Mouse (Mus musculus): Measurements from ENCODE around the gene Gh. TPM values are rescaled to one million over a fixed set of nuclear protein-coding genes. Genes with fewer than 3 reads are reported as not detected.
A peak's percentile ranks its signal among the peaks of the same experiment; 100 is the strongest.

Gh gene
- polyA plus RNA-seq, 1 experiment from 2014 or later, result not detected

DNA sequence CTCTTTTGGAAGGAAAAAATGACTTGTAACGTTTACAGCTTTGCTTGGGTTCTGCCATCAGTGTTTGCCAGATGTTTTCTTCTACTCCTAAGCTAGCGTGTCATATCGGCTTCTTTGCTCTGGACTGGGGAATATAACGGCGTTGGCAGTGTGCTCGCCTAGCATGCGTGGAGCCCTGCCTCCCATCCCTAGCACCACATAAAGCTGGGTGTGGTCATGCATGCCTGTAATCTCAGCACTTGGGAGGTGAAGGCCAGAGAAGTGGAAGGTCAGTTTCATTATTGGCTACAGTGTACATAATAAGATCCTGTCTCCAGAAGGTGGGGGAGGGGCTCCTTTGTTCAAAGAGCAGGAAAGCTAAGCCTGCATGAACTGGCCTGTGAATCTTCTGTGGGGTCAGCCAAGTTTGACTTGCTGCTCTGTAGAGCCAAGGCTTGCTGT, 26.7 kb downstream of the Gh start:
- Histone ChIP-seq H3K27me3 (peaks cover 5% of the 10 kb centered on the region; the same call in 1 of the 2 replicates), H3K9me3 (replicated peaks) (no peaks in the 10 kb centered on the region), H3K4me1 (peaks cover 19% of the 10 kb centered on the region), H3K4me3 (no peak overlapping the region), H3K27ac (no peak overlapping the region), H3K36me3 (no peaks in the 10 kb centered on the region), H3K9ac (no peak overlapping the region), H3K4me2 (replicated peaks) (no peak overlapping the region)
- 85% methylated on average over 7 of the region's 7 CpGs for WGBS
- ATAC-seq (ENCODE audit: low FRiP score), result no peak

DNA sequence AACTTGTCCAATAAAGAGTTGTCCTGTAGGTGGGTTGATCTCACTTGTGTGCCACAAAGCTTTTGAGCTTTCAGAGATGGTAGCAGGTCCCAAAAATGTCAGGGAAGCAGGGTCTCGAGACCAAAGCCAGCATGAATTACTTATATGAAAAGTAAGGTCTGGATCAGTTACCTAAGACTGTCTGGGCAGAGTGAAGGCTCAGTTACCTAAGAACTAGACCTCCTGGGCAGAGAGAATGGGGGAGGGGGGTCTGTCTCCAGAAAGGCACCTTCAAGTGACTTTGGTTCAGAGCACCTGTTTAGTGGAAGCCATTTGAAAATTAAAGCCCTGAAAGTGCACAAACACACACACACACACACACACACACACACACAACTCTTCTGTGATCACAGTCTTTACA, 27.3 kb downstream of the Gh start:
- peaks cover 21% of the 10 kb centered on the region for H3K4me1 ChIP-seq
- peaks cover 5% of the 10 kb centered on the region; the same call in 1 of the 2 replicates for H3K27me3 ChIP-seq
- H3K4me3 ChIP-seq, result no peak overlapping the region
- WGBS, result 88% methylated on average over 1 of the region's 1 CpGs
- ATAC-seq (ENCODE audit: low FRiP score), result no peak
- H3K9ac ChIP-seq, result no peak overlapping the region
- H3K27ac ChIP-seq, result no peak overlapping the region
- no peaks in the 10 kb centered on the region for H3K9me3 ChIP-seq (replicated peaks)
- H3K4me2 ChIP-seq (replicated peaks), result no peak overlapping the region
- no peaks in the 10 kb centered on the region for H3K36me3 ChIP-seq

DNA sequence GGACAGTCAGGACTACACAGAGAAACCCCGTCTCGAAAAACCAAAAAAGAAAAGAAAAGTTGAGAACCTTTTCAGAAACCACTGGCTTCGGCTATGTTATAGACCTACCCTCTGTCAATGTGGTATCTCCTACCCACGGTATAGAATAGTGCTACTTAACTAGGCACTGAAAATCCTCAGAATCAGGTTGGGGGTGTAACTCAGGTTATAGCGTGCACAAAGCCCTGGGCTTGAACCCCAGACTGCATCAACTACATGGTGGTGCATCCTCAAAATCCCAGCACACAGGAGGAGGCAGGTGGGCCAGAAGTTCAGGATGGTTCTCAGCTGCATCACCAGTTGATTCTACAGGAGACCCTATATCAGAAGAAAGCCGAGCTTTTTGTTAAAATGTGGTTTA, 27.9 kb downstream of the Gh start:
- Histone ChIP-seq H3K27me3 (peaks cover 5% of the 10 kb centered on the region; the same call in 1 of the 2 replicates), H3K9me3 (replicated peaks) (no peaks in the 10 kb centered on the region), H3K9ac (no peak overlapping the region), H3K4me2 (replicated peaks) (peak overlapping the region; percentile 77), H3K36me3 (no peaks in the 10 kb centered on the region), H3K4me3 (0 out of 2 replicates have a peak overlapping the region, but pooled peaks have one; percentile 99), H3K27ac (no peak overlapping the region), H3K4me1 (peaks cover 26% of the 10 kb centered on the region)
- WGBS, result 96% methylated on average over 6 of the region's 6 CpGs
- ATAC-seq (ENCODE audit: low FRiP score), result no peak

DNA sequence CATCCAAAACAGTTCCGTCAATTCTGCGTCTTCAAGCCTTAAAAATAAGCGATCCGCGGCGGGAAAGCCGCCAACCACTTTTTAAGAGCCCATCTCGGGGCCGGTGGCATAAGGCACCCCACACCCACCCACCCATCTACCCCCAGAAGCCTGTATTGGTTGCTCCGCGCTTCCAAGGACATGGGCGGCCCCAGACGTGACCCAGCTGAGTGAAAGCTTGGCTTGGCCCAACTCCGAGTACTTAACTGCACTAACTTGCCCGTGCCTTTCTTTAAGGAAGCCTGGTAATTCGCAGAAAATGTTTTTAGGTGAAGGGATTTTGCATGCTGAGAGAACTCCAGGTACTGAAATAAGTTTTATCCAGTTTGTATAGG, 28.4 kb downstream of the Gh start:
- H3K4me2 ChIP-seq (replicated peaks), result peak overlapping the region; percentile 77
- no peaks in the 10 kb centered on the region for H3K36me3 ChIP-seq
- H3K9ac ChIP-seq, result peak overlapping the region; percentile 57
- peaks cover 32% of the 10 kb centered on the region for H3K4me1 ChIP-seq
- ATAC-seq (ENCODE audit: low FRiP score), result peak; percentile 30
- 18% methylated on average over 16 of the region's 16 CpGs for WGBS
- peak overlapping the region; percentile 99 for H3K4me3 ChIP-seq
- peak overlapping the region; percentile 76 for H3K27ac ChIP-seq
- no peaks in the 10 kb centered on the region for H3K9me3 ChIP-seq (replicated peaks)
- H3K27me3 ChIP-seq, result peaks cover 5% of the 10 kb centered on the region; the same call in 1 of the 2 replicates

DNA sequence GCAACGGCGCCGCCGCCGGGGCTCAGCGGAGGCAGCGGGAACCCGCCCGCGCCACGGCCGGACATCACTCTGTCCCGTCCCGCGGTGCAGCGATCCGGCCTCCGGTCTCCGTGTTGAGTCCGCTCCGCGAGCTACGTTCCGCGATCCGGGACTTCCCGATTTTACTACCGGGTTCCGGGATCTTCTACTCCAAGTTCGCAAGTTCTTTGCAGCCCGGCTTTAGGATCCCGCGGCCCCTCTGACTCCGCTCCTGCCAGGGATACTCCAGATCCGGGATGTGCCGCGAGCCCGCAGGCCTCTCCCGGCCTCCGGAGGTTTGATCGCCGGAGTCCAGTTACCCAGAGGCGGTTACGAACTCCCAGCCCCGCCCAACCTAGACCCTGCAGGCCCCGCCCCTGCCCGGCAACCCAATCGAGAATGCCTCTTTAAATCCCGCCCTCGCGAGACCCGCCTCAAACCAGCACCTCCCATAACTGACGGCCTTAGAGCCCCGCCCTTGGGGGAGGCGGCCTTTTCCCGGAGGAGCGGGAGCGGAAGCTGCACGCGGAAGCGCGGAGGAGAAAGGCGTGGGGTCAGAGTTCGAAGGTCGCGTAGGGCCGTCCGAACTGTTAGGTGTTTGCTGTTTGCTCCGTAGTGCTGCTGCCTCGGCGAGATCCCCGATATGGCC, 28.9 kb downstream of the Gh start, which contains the start of gene Smarcd2:
Gene Smarcd2, minus strand, starts transcription at position 329 of the 667 bp plus-strand sequence.
- Histone ChIP-seq H3K36me3 (no peaks in the 10 kb centered on the region), H3K27ac (peak within 1 kb of the TSS; percentile 90), H3K4me1 (peaks cover 37% of the 10 kb centered on the region), H3K9ac (peak within 1 kb of the TSS; percentile 99), H3K4me3 (peak within 1 kb of the TSS; percentile 99), H3K4me2 (replicated peaks) (peak within 1 kb of the TSS; percentile 77), H3K27me3 (peaks cover 1% of the 10 kb centered on the region; the same call in 1 of the 2 replicates), H3K9me3 (replicated peaks) (no peaks in the 10 kb centered on the region)
- WGBS, result under 1% methylated on average over 71 of the region's 72 CpGs
- peak; percentile 93 for ATAC-seq (ENCODE audit: low FRiP score)

DNA sequence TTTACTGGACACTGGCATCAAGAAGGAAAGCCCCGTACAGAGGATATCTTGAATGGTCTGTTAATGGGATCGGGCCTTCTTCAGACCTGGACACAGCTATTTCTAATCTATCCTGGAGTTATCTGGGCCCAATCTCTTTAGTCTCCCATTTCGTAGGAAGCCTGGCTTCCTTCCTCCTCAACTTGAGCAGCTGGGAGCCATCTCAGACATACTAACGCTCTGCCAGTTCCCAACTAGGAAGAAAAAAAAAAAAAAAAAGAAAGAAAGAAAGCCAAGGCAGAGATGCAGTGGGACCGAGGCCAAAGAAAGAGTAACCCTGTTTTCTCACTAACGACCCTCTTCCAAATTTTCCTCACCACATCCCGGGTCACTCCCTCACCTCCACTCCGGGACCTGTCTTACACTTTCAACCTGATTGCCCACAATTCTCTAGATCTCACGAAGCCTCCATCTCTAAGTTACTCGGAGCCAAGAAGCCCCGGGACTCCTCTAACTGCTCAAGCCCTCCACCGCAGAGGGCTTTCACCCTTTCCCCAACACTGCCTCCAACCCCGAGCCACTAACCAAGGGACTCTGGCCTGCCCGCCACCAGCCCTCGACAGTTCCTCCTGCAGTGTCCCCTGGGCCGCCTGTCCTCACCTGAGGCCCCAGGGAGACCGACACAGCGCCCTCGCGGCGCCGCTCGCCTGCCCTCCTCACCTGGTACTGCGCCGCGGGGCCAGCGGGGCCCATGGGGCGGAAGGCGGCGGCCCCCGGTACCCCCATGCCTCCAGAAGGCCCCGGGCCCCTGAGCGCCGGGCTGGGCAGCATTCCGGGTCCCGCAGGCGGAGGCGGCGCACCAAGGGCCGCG, 29.6 kb downstream of the Gh start:
- H3K4me2 ChIP-seq (replicated peaks), result peak overlapping the region; percentile 77
- WGBS, result 2% methylated on average over 41 of the region's 41 CpGs
- H3K4me3 ChIP-seq, result peak overlapping the region; percentile 99
- peak overlapping the region; percentile 90 for H3K27ac ChIP-seq
- peaks cover 5% of the 10 kb centered on the region; the same call in 1 of the 2 replicates for H3K36me3 ChIP-seq
- H3K27me3 ChIP-seq, result no peaks in the 10 kb centered on the region
- H3K9ac ChIP-seq, result peak overlapping the region; percentile 99
- ATAC-seq (ENCODE audit: low FRiP score), result peak; percentile 44; the same call in 1 of the 2 replicates
- H3K9me3 ChIP-seq (replicated peaks), result no peaks in the 10 kb centered on the region
- peaks cover 44% of the 10 kb centered on the region for H3K4me1 ChIP-seq

DNA sequence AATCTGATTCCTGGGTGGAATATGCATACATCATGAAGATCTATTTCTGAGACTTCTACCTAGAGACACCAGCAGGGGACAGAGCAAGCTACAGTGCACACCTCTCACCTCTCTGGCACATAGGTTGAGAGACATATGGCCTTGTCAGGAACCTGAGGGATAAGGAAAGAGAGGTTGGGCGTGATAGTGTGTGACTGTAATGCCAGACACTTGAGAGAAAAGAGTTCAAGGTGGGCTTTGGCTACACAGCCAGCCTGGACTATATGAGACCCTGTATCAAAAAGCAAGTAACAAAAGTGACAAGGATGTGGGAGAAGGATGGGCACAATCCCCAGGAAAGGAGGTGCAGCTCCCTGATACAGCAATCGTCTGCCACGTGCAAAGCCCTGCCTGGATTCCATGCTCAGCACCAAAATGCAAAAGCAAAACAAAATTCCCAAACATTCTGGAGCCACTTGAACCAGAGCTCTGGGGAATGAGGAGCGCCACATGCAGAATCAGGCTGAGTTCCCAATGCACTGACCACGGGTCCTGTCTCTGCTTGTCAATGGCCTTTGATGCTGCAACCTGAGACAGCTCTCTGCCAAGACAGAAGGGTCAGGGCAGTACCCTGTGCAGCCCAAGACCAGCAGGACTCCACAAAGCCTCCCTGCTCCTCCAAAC, 30.4 kb downstream of the Gh start:
- H3K4me1 ChIP-seq, result peaks cover 46% of the 10 kb centered on the region
- ATAC-seq (ENCODE audit: low FRiP score), result no peak
- WGBS, result 43% methylated on average over 5 of the region's 5 CpGs
- H3K27me3 ChIP-seq, result no peaks in the 10 kb centered on the region
- H3K9me3 ChIP-seq (replicated peaks), result no peaks in the 10 kb centered on the region
- H3K9ac ChIP-seq, result peak overlapping the region; percentile 99
- peaks cover 13% of the 10 kb centered on the region for H3K36me3 ChIP-seq
- peak overlapping the region; percentile 52 for H3K27ac ChIP-seq
- H3K4me3 ChIP-seq, result peak overlapping the region; percentile 99
- H3K4me2 ChIP-seq (replicated peaks), result peak overlapping the region; percentile 77

DNA sequence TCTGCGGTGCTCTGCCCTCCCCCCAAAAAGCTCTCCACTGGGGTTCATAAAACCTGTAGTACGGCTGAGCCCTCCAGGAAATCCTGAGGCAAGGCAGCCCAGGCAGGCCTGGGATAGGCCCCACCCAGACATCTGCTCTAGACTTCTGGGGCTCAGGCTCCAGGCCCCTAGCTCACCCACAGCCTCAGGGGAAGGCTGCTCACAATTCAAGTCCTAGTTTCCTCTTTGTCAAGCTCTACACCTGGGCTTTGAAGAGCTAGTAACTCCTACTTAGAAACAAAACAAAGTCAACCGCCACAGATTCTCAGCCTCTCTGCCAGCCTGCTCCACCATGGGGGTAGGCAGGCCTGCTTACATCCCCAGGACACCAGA, 32.6 kb downstream of the Gh start:
- H3K9me3 ChIP-seq (replicated peaks), result no peaks in the 10 kb centered on the region
- H3K4me2 ChIP-seq (replicated peaks), result peak overlapping the region; percentile 27; the same call in 1 of the 2 replicates
- WGBS, result 31% methylated on average over 3 of the region's 3 CpGs
- H3K9ac ChIP-seq, result peak overlapping the region; percentile 20; the same call in 1 of the 2 replicates
- H3K4me3 ChIP-seq, result peak overlapping the region; percentile 1; the same call in 1 of the 2 replicates
- H3K4me1 ChIP-seq, result peaks cover 46% of the 10 kb centered on the region
- H3K27ac ChIP-seq, result peak overlapping the region; percentile 86
- ATAC-seq (ENCODE audit: low FRiP score), result no peak
- H3K36me3 ChIP-seq, result peaks cover 35% of the 10 kb centered on the region
- H3K27me3 ChIP-seq, result no peaks in the 10 kb centered on the region

DNA sequence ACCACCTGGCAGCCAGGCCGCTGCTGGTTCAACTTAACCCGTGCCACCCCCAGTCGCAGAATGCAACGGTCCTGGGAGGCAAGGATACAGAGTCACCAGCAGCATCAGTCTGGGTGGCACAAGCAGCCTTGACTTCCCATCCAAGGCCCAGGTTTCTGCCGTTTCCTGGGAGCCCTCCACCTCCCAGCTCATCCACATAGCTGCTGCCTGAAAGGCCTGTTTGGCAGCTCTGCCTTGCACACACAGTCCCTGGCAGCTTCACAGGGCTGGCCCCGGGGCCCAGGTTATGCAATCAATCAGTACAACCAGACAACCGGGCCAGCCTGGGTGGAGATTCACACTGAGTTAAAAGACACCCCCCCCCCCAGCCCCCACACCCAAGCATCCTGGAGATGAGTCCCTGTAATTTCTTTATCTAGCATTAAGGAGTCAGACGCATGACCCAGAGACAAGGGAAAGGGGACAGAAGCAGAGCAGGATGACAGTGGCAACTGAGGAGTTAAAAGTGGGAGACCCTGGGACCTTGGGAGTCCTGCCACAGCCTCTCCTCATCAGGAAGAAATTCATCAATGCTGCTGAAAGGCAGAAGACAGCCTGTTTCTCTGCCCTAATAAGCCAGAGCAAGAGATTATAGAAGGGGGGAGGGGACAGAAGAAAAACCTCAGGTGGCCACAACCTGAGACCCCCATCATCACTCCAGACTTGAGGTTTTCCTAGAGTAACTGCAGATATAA, 33.2 kb downstream of the Gh start:
- H3K36me3 ChIP-seq, result peaks cover 40% of the 10 kb centered on the region
- peak overlapping the region; percentile 27 for H3K4me2 ChIP-seq (replicated peaks)
- ATAC-seq (ENCODE audit: low FRiP score), result no peak
- 39% methylated on average over 8 of the region's 8 CpGs for WGBS
- no peak overlapping the region for H3K4me3 ChIP-seq
- H3K27me3 ChIP-seq, result no peaks in the 10 kb centered on the region
- H3K9ac ChIP-seq, result peak overlapping the region; percentile 35; the same call in 1 of the 2 replicates
- peaks cover 45% of the 10 kb centered on the region for H3K4me1 ChIP-seq
- H3K27ac ChIP-seq, result peak overlapping the region; percentile 86
- no peaks in the 10 kb centered on the region for H3K9me3 ChIP-seq (replicated peaks)

DNA sequence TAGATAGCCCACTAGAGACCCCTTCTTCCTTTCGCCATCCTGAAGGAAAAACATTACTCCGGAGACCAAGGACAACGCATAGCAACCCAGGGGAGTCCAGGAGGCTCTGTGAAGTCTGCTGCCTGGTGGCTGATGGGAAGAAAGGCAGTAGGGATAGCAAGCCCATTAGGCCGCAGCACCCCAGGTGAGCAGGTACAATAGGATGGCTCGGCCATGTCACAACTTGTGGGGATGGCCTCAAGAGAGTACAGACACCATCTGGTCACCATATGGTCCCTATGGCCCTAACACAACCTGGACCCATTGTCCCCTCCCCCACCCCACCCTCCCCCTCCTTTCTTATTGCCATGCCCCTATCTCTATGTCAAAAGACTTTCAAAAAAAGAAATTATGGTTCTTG, 33.8 kb downstream of the Gh start:
- Histone ChIP-seq H3K9ac (0 out of 2 replicates have a peak overlapping the region, but pooled peaks have one; percentile 35), H3K27ac (peak overlapping the region; percentile 86), H3K4me3 (no peak overlapping the region), H3K4me2 (replicated peaks) (no peak overlapping the region), H3K36me3 (peaks cover 47% of the 10 kb centered on the region), H3K4me1 (peaks cover 41% of the 10 kb centered on the region), H3K9me3 (replicated peaks) (no peaks in the 10 kb centered on the region), H3K27me3 (no peaks in the 10 kb centered on the region)
- whole genome bisulfite sequencing, result 45% methylated on average over 5 of the region's 5 CpGs
- ATAC-seq (ENCODE audit: low FRiP score), result no peak

DNA sequence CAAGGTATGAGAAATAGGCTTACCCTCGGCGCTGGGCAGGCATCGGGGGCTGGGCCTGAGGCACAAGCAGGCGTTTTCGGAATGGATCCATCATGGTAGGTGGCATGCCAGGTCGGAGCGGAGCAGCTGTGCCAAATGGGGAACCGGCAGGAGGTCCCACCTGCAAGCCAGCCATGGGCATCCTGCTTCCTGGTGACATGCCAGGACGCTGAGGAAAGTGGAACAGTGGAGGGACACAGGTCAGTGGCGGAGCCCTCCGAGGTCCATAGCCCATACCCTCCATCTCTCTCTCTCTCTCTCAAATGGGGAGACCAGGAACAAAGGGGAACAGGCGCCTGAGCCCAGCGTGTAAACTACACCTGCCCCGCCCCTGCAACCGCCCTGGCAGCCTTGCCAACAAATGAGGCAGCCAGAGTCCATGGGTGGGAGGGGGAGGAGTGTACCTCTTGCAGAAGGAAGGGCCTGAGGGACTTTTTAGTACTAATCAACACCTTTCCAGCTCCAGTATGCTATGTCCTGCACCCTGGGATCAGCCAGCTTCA, 34.3 kb downstream of the Gh start:
- 66% methylated on average over 14 of the region's 15 CpGs for WGBS
- Histone ChIP-seq H3K4me1 (peaks cover 41% of the 10 kb centered on the region), H3K36me3 (peaks cover 51% of the 10 kb centered on the region)

More for the DNA sequence above, 34.3 kb downstream of the Gh start:
- Histone ChIP-seq H3K4me3 (no peak overlapping the region), H3K27me3 (no peaks in the 10 kb centered on the region), H3K27ac (peak overlapping the region; percentile 86), H3K9ac (0 out of 2 replicates have a peak overlapping the region, but pooled peaks have one; percentile 35), H3K4me2 (replicated peaks) (no peak overlapping the region), H3K9me3 (replicated peaks) (no peaks in the 10 kb centered on the region)
- no peak for ATAC-seq (ENCODE audit: low FRiP score)

All from hindbrain, embryonic 12.5 days (tissue).